In genomic region chr6:18431891-18432290, GRCm38 (mm10) we compare ENCODE assay signal across 25 mouse cellular contexts.
DNase-seq lines count a peak whose midpoint lies in the region; ATAC-seq and TF ChIP-seq lines count a peak whose summit lies in the region.
"Had no signal": no experiment of that assay in that cellular context is flagged by ENCODE, and none has a peak within 500 bp of the region (broad histone marks: within the 10 kb centered on the region; RNA-seq: fewer than 3 reads in every experiment).

No protein-coding gene starts in this region.

- H3K9ac ChIP-seq in kidney, embryonic 15.5 days: no peak overlapping the region
- H3K9ac ChIP-seq in kidney, embryonic 14.5 days (ENCODE audit: low read depth, low read length): no peak overlapping the region
- H3K9ac ChIP-seq: forebrain, embryonic 13.5 days; heart, embryonic 13.5 days; hindbrain, embryonic 14.5 days had no signal

- H3K4me3 ChIP-seq in kidney, embryonic 15.5 days (replicated peaks): no peak overlapping the region
- no peak overlapping the region for H3K4me3 ChIP-seq in kidney, embryonic 14.5 days (ENCODE audit: low read length)
- no peak overlapping the region for H3K4me3 ChIP-seq in layer of hippocampus, adult 2 months
- H3K4me3 ChIP-seq: forebrain, embryonic 10.5 days; forebrain, embryonic 13.5 days; heart, adult 2 months; heart, embryonic 10.5 days; heart, embryonic 13.5 days had no signal

- peaks cover 3% of the 10 kb centered on the region for H3K4me1 ChIP-seq in kidney, embryonic 15.5 days
- no peaks in the 10 kb centered on the region for H3K4me1 ChIP-seq in kidney, embryonic 14.5 days (ENCODE audit: control insufficient read depth, insufficient read depth, low read length)
- H3K4me1 ChIP-seq: forebrain, embryonic 10.5 days; forebrain, embryonic 13.5 days had no signal

- DNase-seq in kidney, adult 11 months: peak; percentile 30
- DNase-seq in kidney, adult 8-10 months: peak; percentile 16 to 50
- no peak for DNase-seq in layer of hippocampus, adult 2 months (ENCODE audit: low spot score in 2 of 2)
- DNase-seq in layer of hippocampus, postnatal 14 days (ENCODE audit: low spot score in 2 of 2): no peak
- DNase-seq: adrenal gland, postnatal 10 days; B cell, adult 2 months; cerebellum, adult 18-20 months; cerebellum, adult 9-10 months; cerebellum, postnatal 14 days; gastrocnemius, postnatal 10 days; gastrocnemius, postnatal 36 days; heart, adult 2 months; heart, postnatal 14 days; heart, postnatal 4 days had no signal

- ATAC-seq in kidney, embryonic 15.5 days (replicated peaks; ENCODE audit: low FRiP score): no peak
- no peak for ATAC-seq in kidney, embryonic 14.5 days (ENCODE audit: low FRiP score, low TSS enrichment)
- ATAC-seq: forebrain, embryonic 13.5 days; forebrain, embryonic 16.5 days; Patski had no signal

- TF ChIP-seq CTCF in layer of hippocampus, adult 2 months (conservative IDR thresholded peaks at IDR 0.05): no peak

- peaks cover 4% of the 10 kb centered on the region; the same call in 1 of the 2 replicates for H3K36me3 ChIP-seq in kidney, embryonic 15.5 days
- H3K36me3 ChIP-seq in kidney, embryonic 14.5 days (ENCODE audit: control insufficient read depth, insufficient read depth, low read length): no peaks in the 10 kb centered on the region
- H3K36me3 ChIP-seq: G1E; heart, embryonic 10.5 days had no signal

- H3K27me3 ChIP-seq in kidney, embryonic 15.5 days: no peaks in the 10 kb centered on the region
- no peaks in the 10 kb centered on the region for H3K27me3 ChIP-seq in kidney, embryonic 14.5 days (ENCODE audit: control insufficient read depth, insufficient read depth, low read length)
- H3K27me3 ChIP-seq: CH12.LX; forebrain, embryonic 13.5 days; heart, embryonic 13.5 days had no signal

- H3K4me2 ChIP-seq in kidney, embryonic 15.5 days: no peak overlapping the region
- no peak overlapping the region for H3K4me2 ChIP-seq in kidney, embryonic 14.5 days (replicated peaks; ENCODE audit: low read depth, low read length)
- H3K4me2 ChIP-seq: forebrain, embryonic 13.5 days; heart, embryonic 13.5 days; hindbrain, embryonic 14.5 days had no signal

- WGBS in kidney, embryonic 15.5 days: 78% methylated on average over 2 of the region's 2 CpGs
- whole genome bisulfite sequencing in kidney, embryonic 14.5 days: 84% methylated on average over 2 of the region's 2 CpGs

- no peaks in the 10 kb centered on the region for H3K9me3 ChIP-seq in kidney, embryonic 15.5 days (replicated peaks)
- no peaks in the 10 kb centered on the region for H3K9me3 ChIP-seq in kidney, embryonic 14.5 days (ENCODE audit: control insufficient read depth, low read length)
- H3K9me3 ChIP-seq: forebrain, embryonic 10.5 days; forebrain, embryonic 13.5 days; G1E; heart, embryonic 10.5 days; heart, embryonic 13.5 days had no signal

- H3K27ac ChIP-seq in kidney, embryonic 15.5 days: no peak overlapping the region
- no peak overlapping the region for H3K27ac ChIP-seq in kidney, embryonic 14.5 days (ENCODE audit: low read depth, low read length)
- H3K27ac ChIP-seq in layer of hippocampus, adult 2 months: peak overlapping the region; percentile 52
- H3K27ac ChIP-seq: forebrain, embryonic 10.5 days; forebrain, embryonic 13.5 days; heart, adult 2 months; heart, embryonic 10.5 days; heart, embryonic 13.5 days; hindbrain, embryonic 14.5 days had no signal

Comparison
In these comparisons a context has a peak if more than half of its experiments do, and no peak if none do; other contexts are left out.
1. DNase-seq: peak in kidney, adult 11 months (single experiment) and kidney, adult 8-10 months (2 of 2); none in layer of hippocampus, adult 2 months (0 of 2) and layer of hippocampus, postnatal 14 days (0 of 2).